Mouse (Mus musculus): ENCODE measurements around the gene Stpg4. TPM values are rescaled to one million over a fixed set of nuclear protein-coding genes. Genes with fewer than 3 reads are reported as not detected.

The Stpg4 gene
- total and polyA plus RNA-seq, 3 experiments: not detected

DNA sequence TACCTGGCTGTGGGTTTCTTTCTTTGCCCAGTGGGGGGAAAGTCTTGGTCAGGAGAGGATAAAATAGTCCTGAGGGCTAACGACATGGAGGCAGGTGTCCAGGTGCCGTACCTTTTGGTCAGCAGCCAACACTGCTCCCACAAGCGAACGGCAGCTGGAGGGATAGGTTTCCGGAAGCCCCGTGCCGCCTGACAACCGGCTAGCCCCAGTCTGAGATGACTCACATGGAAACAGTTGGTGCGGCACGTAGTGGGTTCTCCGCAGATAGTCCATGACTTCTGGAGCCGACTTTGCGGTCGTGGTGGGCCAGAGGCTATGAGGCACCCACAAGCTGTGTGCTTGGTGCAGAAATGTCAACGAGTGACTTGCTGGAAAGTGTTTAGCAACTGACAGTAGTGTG is 63.4 kb downstream of the Stpg4 start:
- TF ChIP-seq ETS1 (IDR thresholded peaks at IDR 0.05; ENCODE audit: low read depth, low read length) (no peak), JUND (IDR thresholded peaks at IDR 0.05; ENCODE audit: low read depth, low read length) (no peak), USF1 (IDR thresholded peaks at IDR 0.05; ENCODE audit: low read depth, low read length) (no peak), NRF1 (IDR thresholded peaks at IDR 0.05; ENCODE audit: insufficient read depth, low read depth, low read length, poor library complexity, severe bottlenecking) (no peak), MAZ (IDR thresholded peaks at IDR 0.05; ENCODE audit: low read depth, low read length) (no peak), SIN3A (IDR thresholded peaks at IDR 0.05; ENCODE audit: low read length) (no peak), E2F4 (IDR thresholded peaks at IDR 0.05; ENCODE audit: borderline replicate concordance, low read depth, low read length) (no peak), SMC3 (IDR thresholded peaks at IDR 0.05; ENCODE audit: low read depth, low read length) (no peak), CHD2 (IDR thresholded peaks at IDR 0.05; ENCODE audit: low read length) (no peak), ZC3H11A (IDR thresholded peaks at IDR 0.05; ENCODE audit: low read depth, low read length) (no peak), NELFE (IDR thresholded peaks at IDR 0.05; ENCODE audit: low read depth, low read length) (no peak), ZNF384 (IDR thresholded peaks at IDR 0.05; ENCODE audit: low read depth, low read length) (no peak), ZKSCAN1 (IDR thresholded peaks at IDR 0.05; ENCODE audit: low read depth, low read length) (no peak)
- no peaks in the 10 kb centered on the region for H3K79me2 ChIP-seq (ENCODE audit: control insufficient read depth, insufficient read depth, low read length, poor library complexity)

DNA sequence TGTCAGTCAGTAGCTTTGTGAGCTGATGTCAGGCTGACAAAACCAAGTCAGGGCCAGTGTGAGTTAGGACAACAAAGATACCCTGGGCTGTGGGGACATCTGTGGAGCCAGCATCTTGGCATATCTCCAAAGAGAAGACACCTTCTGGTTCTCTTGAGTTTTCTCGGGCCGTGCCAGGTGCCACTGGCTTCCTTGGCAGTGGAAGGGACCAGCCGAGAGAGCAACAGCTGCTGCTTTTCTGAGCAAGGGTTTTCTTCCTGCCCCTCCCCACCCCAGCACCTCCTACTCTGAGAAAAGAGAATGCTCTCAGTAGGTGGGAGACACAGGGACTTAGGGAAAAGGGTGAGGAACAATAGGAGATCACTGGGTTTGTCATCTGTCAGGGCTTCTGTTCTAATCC is 66.4 kb downstream of the Stpg4 start:
- H3K79me2 ChIP-seq (ENCODE audit: control insufficient read depth, insufficient read depth, low read length, poor library complexity): no peaks in the 10 kb centered on the region
- no peaks in the 10 kb centered on the region for H3K27me3 ChIP-seq (ENCODE audit: control insufficient read depth in 1 of 2, insufficient read depth in 2 of 2, low read length in 2 of 2)
- H3K4me3 ChIP-seq (ENCODE audit: control insufficient read depth in 1 of 2, insufficient read depth in 1 of 2, low read depth in 2 of 2, low read length in 2 of 2): no peak overlapping the region
- H3K4me1 ChIP-seq (ENCODE audit: control insufficient read depth in 1 of 2, insufficient read depth in 2 of 2, low read length in 2 of 2): peaks cover 0 to 4% of the 10 kb centered on the region in 2 experiments; a peak in 2 of 4 replicates
- no peak for TF ChIP-seq POLR2A (IDR thresholded peaks at IDR 0.05; ENCODE audit: control insufficient read depth in 1 of 2, insufficient read depth in 1 of 2, low read depth in 1 of 2, low read length in 2 of 2, poor library complexity in 1 of 2)
- no peak for TF ChIP-seq MXI1 (IDR thresholded peaks at IDR 0.05; ENCODE audit: low read depth, low read length)
- no peak for TF ChIP-seq POLR2AphosphoS5 (IDR thresholded peaks at IDR 0.05; ENCODE audit: borderline replicate concordance, low read depth, low read length)
- no peak for TF ChIP-seq HCFC1 (IDR thresholded peaks at IDR 0.05; ENCODE audit: low read depth, low read length)
- H3K9ac ChIP-seq (ENCODE audit: control insufficient read depth, low read depth, low read length, poor library complexity, severe bottlenecking): no peak overlapping the region
- peaks cover 0 to 2% of the 10 kb centered on the region in 2 experiments; a peak in 2 of 4 replicates for H3K36me3 ChIP-seq (ENCODE audit: control insufficient read depth in 1 of 2, insufficient read depth in 2 of 2, low read length in 2 of 2)
- H3K9me3 ChIP-seq (replicated peaks; ENCODE audit: insufficient read depth, low read length): no peaks in the 10 kb centered on the region
- no peak for DNase-seq (ENCODE audit: low read depth, low spot score)
- H3K27ac ChIP-seq (ENCODE audit: control insufficient read depth, low read depth, low read length): no peak overlapping the region

More for the DNA sequence above, 63.4 kb downstream of the Stpg4 start:
- no peak overlapping the region for H3K4me3 ChIP-seq (ENCODE audit: control insufficient read depth in 1 of 2, insufficient read depth in 1 of 2, low read depth in 2 of 2, low read length in 2 of 2)
- no peak for DNase-seq (ENCODE audit: low read depth, low spot score)
- H3K27me3 ChIP-seq (ENCODE audit: control insufficient read depth in 1 of 2, insufficient read depth in 2 of 2, low read length in 2 of 2): no peaks in the 10 kb centered on the region
- no peak overlapping the region for H3K27ac ChIP-seq (ENCODE audit: control insufficient read depth, low read depth, low read length)
- peaks cover 0 to 2% of the 10 kb centered on the region in 2 experiments; a peak in 2 of 4 replicates for H3K36me3 ChIP-seq (ENCODE audit: control insufficient read depth in 1 of 2, insufficient read depth in 2 of 2, low read length in 2 of 2)
- no peaks in the 10 kb centered on the region for H3K9me3 ChIP-seq (replicated peaks; ENCODE audit: insufficient read depth, low read length)
- no peak overlapping the region for H3K9ac ChIP-seq (ENCODE audit: control insufficient read depth, low read depth, low read length, poor library complexity, severe bottlenecking)
- peaks cover 0 to 4% of the 10 kb centered on the region in 2 experiments; a peak in 2 of 4 replicates for H3K4me1 ChIP-seq (ENCODE audit: control insufficient read depth in 1 of 2, insufficient read depth in 2 of 2, low read length in 2 of 2)
